Mouse (Mus musculus): ENCODE results near the gene Adipoq.
"Not testable (repeated sequence)": the region's sequence is repeated elsewhere in the genome, so short reads cannot be mapped to it uniquely, and the experiment has no call there.

Adipoq gene

GRCm38 (mm10) chr16:23146280-23146679 is at the start of gene Adipoq:
Adipoq (plus strand) TSS chr16:23146536.
- no peak for DNase-seq (ENCODE audit: low read depth)

- not testable (repeated sequence) for DNase-seq (ENCODE audit: low read depth)
Observed at GRCm38 (mm10) chr16:23096886-23097285, 49.5 kb upstream of the Adipoq start.

GRCm38 (mm10) chr16:23097290-23098104 is 48.8 kb upstream of the Adipoq start:
- DNase-seq (ENCODE audit: low read depth) = not testable (repeated sequence)

- DNase-seq (ENCODE audit: low read depth) = not testable (repeated sequence)
Observed at GRCm38 (mm10) chr16:23098105-23098452, 48.3 kb upstream of the Adipoq start.

- DNase-seq (ENCODE audit: low read depth) = no peak
Observed at GRCm38 (mm10) chr16:23099632-23100031, 46.7 kb upstream of the Adipoq start.

- no peak for DNase-seq (ENCODE audit: low read depth)
Observed at GRCm38 (mm10) chr16:23100099-23100575, 46.2 kb upstream of the Adipoq start.

- no peak for DNase-seq (ENCODE audit: low read depth)
Observed at GRCm38 (mm10) chr16:23100613-23101012, 45.7 kb upstream of the Adipoq start.

- DNase-seq (ENCODE audit: low read depth) = no peak
Observed at GRCm38 (mm10) chr16:23102340-23103037, 43.8 kb upstream of the Adipoq start.

GRCm38 (mm10) chr16:23103038-23103745 is 43.1 kb upstream of the Adipoq start:
- no peak for DNase-seq (ENCODE audit: low read depth)

- no peak for DNase-seq (ENCODE audit: low read depth)
Observed at GRCm38 (mm10) chr16:23103841-23104240, 42.5 kb upstream of the Adipoq start.

- no peak for DNase-seq (ENCODE audit: low read depth)
Observed at GRCm38 (mm10) chr16:23106121-23106520, 40.2 kb upstream of the Adipoq start.

GRCm38 (mm10) chr16:23107231-23107942 is 38.9 kb upstream of the Adipoq start, which contains the start of gene Eif4a2:
Eif4a2 (plus strand) TSS chr16:23107444.
- peak; percentile 82 for DNase-seq (ENCODE audit: low read depth)

GRCm38 (mm10) chr16:23107946-23108759 is 38.2 kb upstream of the Adipoq start:
- DNase-seq (ENCODE audit: low read depth) = no peak

- DNase-seq (ENCODE audit: low read depth) = no peak
Observed at GRCm38 (mm10) chr16:23108943-23109342, 37.4 kb upstream of the Adipoq start.

GRCm38 (mm10) chr16:23109350-23110280 is 36.7 kb upstream of the Adipoq start:
- no peak for DNase-seq (ENCODE audit: low read depth)

- no peak for DNase-seq (ENCODE audit: low read depth)
Observed at GRCm38 (mm10) chr16:23112348-23112747, 34.0 kb upstream of the Adipoq start.

- no peak for DNase-seq (ENCODE audit: low read depth)
Observed at GRCm38 (mm10) chr16:23112861-23113435, 33.4 kb upstream of the Adipoq start.

- no peak for DNase-seq (ENCODE audit: low read depth)
Observed at GRCm38 (mm10) chr16:23113903-23114302, 32.4 kb upstream of the Adipoq start.

Measured in c-Kit-positive CD71-positive TER-119-negative erythroid progenitor cells, embryonic 14.5 days (primary cell).